ENCODE assay signal across 19 mouse cellular contexts in genomic region chr6:34899127-34899526, GRCm38 (mm10). TPM values are rescaled to one million over a fixed set of nuclear protein-coding genes. Genes with fewer than 3 reads are reported as not detected.
A peak's percentile ranks its signal among the peaks of the same experiment; 100 is the strongest.
DNase-seq lines count a peak whose midpoint lies in the region; ATAC-seq and TF ChIP-seq lines count a peak whose summit lies in the region.
"Had no signal": no experiment of that assay in that cellular context is flagged by ENCODE, and none has a peak within 500 bp of the region (broad histone marks: within the 10 kb centered on the region; RNA-seq: fewer than 3 reads in every experiment).

No protein-coding gene starts in this region.

- no peak for DNase-seq in heart, adult 9 months (ENCODE audit: low spot score in 2 of 2)
- no peak for DNase-seq in midbrain, postnatal 0 days (ENCODE audit: low spot score)
- peak; percentile 77 to 88 for DNase-seq in kidney, postnatal 25 days
- DNase-seq in yolk sac, embryonic 10.5 days (ENCODE audit: low spot score): peak; percentile 50
- no peak for DNase-seq in right cerebral cortex, postnatal 10 days (ENCODE audit: low spot score in 2 of 2)
- no peak for DNase-seq in left cerebral cortex, adult 2 months (ENCODE audit: extremely low spot score in 1 of 2, low spot score in 2 of 2)
- DNase-seq: cerebellum, adult 11 months; gastrocnemius, adult 2 months; lung, embryonic 14.5 days; right cerebral cortex, postnatal 4 days; thymus, postnatal 36 days had no signal

- H3K27ac ChIP-seq in heart, embryonic 13.5 days (replicated peaks): peak overlapping the region; percentile 72
- H3K27ac ChIP-seq in midbrain, embryonic 16.5 days (ENCODE audit: low read length): no peak overlapping the region
- no peak overlapping the region for H3K27ac ChIP-seq in midbrain, postnatal 0 days (ENCODE audit: low read depth, low read length)
- H3K27ac ChIP-seq in left cerebral cortex, adult 2 months: no peak overlapping the region
- H3K27ac ChIP-seq: embryonic facial prominence, embryonic 15.5 days; forebrain, embryonic 13.5 days; gastrocnemius, adult 2 months; hindbrain, embryonic 10.5 days had no signal

- no peak for TF ChIP-seq CTCF in midbrain, postnatal 0 days (IDR thresholded peaks at IDR 0.05)
- TF ChIP-seq CTCF in left cerebral cortex, adult 2 months (IDR thresholded peaks at IDR 0.05): no peak

- peaks cover 86% of the 10 kb centered on the region for H3K36me3 ChIP-seq in heart, embryonic 13.5 days
- peaks cover 21% of the 10 kb centered on the region for H3K36me3 ChIP-seq in midbrain, embryonic 16.5 days (ENCODE audit: control insufficient read depth, insufficient read depth, low read length)
- peaks cover 57% of the 10 kb centered on the region for H3K36me3 ChIP-seq in midbrain, postnatal 0 days (ENCODE audit: insufficient read depth, low read length)

- intact Hi-C loops in left cerebral cortex, adult 2 months (cut with DNase I): no loop called here

- no peak overlapping the region for H3K4me2 ChIP-seq in heart, embryonic 13.5 days
- H3K4me2 ChIP-seq in midbrain, embryonic 16.5 days (ENCODE audit: low read length): no peak overlapping the region
- no peak overlapping the region for H3K4me2 ChIP-seq in midbrain, postnatal 0 days (ENCODE audit: low read depth, low read length, poor library complexity, severe bottlenecking)
- H3K4me2 ChIP-seq: embryonic facial prominence, embryonic 15.5 days; forebrain, embryonic 13.5 days; lung, embryonic 14.5 days had no signal

- no peaks in the 10 kb centered on the region for H3K27me3 ChIP-seq in heart, embryonic 13.5 days (replicated peaks)
- no peaks in the 10 kb centered on the region for H3K27me3 ChIP-seq in midbrain, embryonic 16.5 days (ENCODE audit: control insufficient read depth, insufficient read depth, low read depth, low read length)
- no peaks in the 10 kb centered on the region for H3K27me3 ChIP-seq in midbrain, postnatal 0 days (ENCODE audit: insufficient read depth, low read length)
- H3K27me3 ChIP-seq: embryonic facial prominence, embryonic 15.5 days; forebrain, embryonic 13.5 days had no signal

- ATAC-seq in heart, embryonic 13.5 days (ENCODE audit: extremely low read depth, insufficient number of reproducible peaks, low FRiP score, low TSS enrichment): 0 out of 2 replicates have a peak, but pooled peaks have one; percentile 20
- ATAC-seq in midbrain, embryonic 16.5 days: 0 out of 2 replicates have a peak, but pooled peaks have one; percentile 36
- ATAC-seq in midbrain, postnatal 0 days (ENCODE audit: low FRiP score): no peak
- ATAC-seq: forebrain, embryonic 13.5 days had no signal

- H3K4me3 ChIP-seq in heart, embryonic 13.5 days: no peak overlapping the region
- H3K4me3 ChIP-seq in midbrain, embryonic 16.5 days (ENCODE audit: low read depth, low read length): no peak overlapping the region
- no peak overlapping the region for H3K4me3 ChIP-seq in midbrain, postnatal 0 days (ENCODE audit: low read depth, low read length)
- H3K4me3 ChIP-seq in left cerebral cortex, adult 2 months: no peak overlapping the region
- H3K4me3 ChIP-seq: embryonic facial prominence, embryonic 15.5 days; forebrain, embryonic 13.5 days; gastrocnemius, adult 2 months; hindbrain, embryonic 10.5 days; myocyte had no signal

- peaks cover 53% of the 10 kb centered on the region for H3K4me1 ChIP-seq in heart, embryonic 13.5 days
- no peaks in the 10 kb centered on the region for H3K4me1 ChIP-seq in midbrain, embryonic 16.5 days (ENCODE audit: control insufficient read depth, insufficient read depth, low read length)
- H3K4me1 ChIP-seq in midbrain, postnatal 0 days (ENCODE audit: insufficient read depth, low read length): no peaks in the 10 kb centered on the region
- H3K4me1 ChIP-seq: embryonic facial prominence, embryonic 15.5 days; forebrain, embryonic 13.5 days had no signal

- 41% methylated on average over 2 of the region's 2 CpGs for WGBS in heart, embryonic 13.5 days
- WGBS in midbrain, embryonic 16.5 days: 100% methylated on average over 2 of the region's 2 CpGs
- 95% methylated on average over 2 of the region's 2 CpGs for WGBS in midbrain, postnatal 0 days

- H3K9ac ChIP-seq in heart, embryonic 13.5 days: no peak overlapping the region
- no peak overlapping the region for H3K9ac ChIP-seq in midbrain, embryonic 16.5 days (ENCODE audit: low read depth, low read length)
- H3K9ac ChIP-seq in midbrain, postnatal 0 days (replicated peaks; ENCODE audit: low read length, poor library complexity, severe bottlenecking): no peak overlapping the region
- H3K9ac ChIP-seq: embryonic facial prominence, embryonic 15.5 days; forebrain, embryonic 13.5 days; lung, embryonic 14.5 days had no signal

- H3K9me3 ChIP-seq in heart, embryonic 13.5 days: no peaks in the 10 kb centered on the region
- no peaks in the 10 kb centered on the region for H3K9me3 ChIP-seq in midbrain, embryonic 16.5 days (replicated peaks; ENCODE audit: control insufficient read depth, low read length, poor library complexity, severe bottlenecking)
- H3K9me3 ChIP-seq in midbrain, postnatal 0 days (ENCODE audit: low read length): no peaks in the 10 kb centered on the region
- H3K9me3 ChIP-seq: embryonic facial prominence, embryonic 15.5 days; forebrain, embryonic 13.5 days; hindbrain, embryonic 10.5 days had no signal

RNA-seq across cellular contexts. Expression of gene Wdr91, which starts 11.5 kb away (rescaled TPM):
- 9.4 and 11.2 TPM in 2 replicates for polyA plus RNA-seq in heart, embryonic 13.5 days (2015; fragmentation: Nextera tagmentation; extraction: Ambion mirVana)
- 15.5 and 15.6 TPM in 2 replicates for polyA plus RNA-seq in midbrain, embryonic 16.5 days (2015; fragmentation: Nextera tagmentation; extraction: Ambion mirVana)
- 46.2 and 52.6 TPM in 2 replicates for total RNA-seq in midbrain, postnatal 0 days (2014; rRNA removed)
- 17.7 and 19.1 TPM in 2 replicates for polyA plus RNA-seq in midbrain, postnatal 0 days (2015; fragmentation: Nextera tagmentation; extraction: Ambion mirVana)
- 10 to 100 TPM; 29.3 to 30.7 TPM for total RNA-seq in left cerebral cortex, adult 2 months (2021)

RNA-seq across cellular contexts. Expression of gene Stra8, which starts 20.8 kb away (rescaled TPM):
- polyA plus RNA-seq in heart, embryonic 13.5 days (2015; fragmentation: Nextera tagmentation; extraction: Ambion mirVana): not detected in 2 replicates
- polyA plus RNA-seq in midbrain, embryonic 16.5 days (2015; fragmentation: Nextera tagmentation; extraction: Ambion mirVana): not detected in 2 replicates
- not detected in 2 replicates for total RNA-seq in midbrain, postnatal 0 days (2014; rRNA removed)
- not detected in 2 replicates for polyA plus RNA-seq in midbrain, postnatal 0 days (2015; fragmentation: Nextera tagmentation; extraction: Ambion mirVana)
- total RNA-seq in left cerebral cortex, adult 2 months (2021): not detected
- total RNA-seq: gastrocnemius, adult 2 months; left cerebral cortex, postnatal 10 days had no signal
- polyA plus RNA-seq: embryonic facial prominence, embryonic 15.5 days; forebrain, embryonic 13.5 days; hindbrain, embryonic 10.5 days; lung, embryonic 14.5 days; myocyte; stomach, embryonic 14.5 days had no signal

RNA-seq across cellular contexts. Expression of gene Cyren, which starts 21.3 kb away (rescaled TPM):
- 8.6 and 9.2 TPM in 2 replicates for polyA plus RNA-seq in heart, embryonic 13.5 days (2015; fragmentation: Nextera tagmentation; extraction: Ambion mirVana)
- 9.1 and 9.3 TPM in 2 replicates for polyA plus RNA-seq in midbrain, embryonic 16.5 days (2015; fragmentation: Nextera tagmentation; extraction: Ambion mirVana)
- total RNA-seq in midbrain, postnatal 0 days (2014; rRNA removed): 2.8 and 6.0 TPM in 2 replicates
- polyA plus RNA-seq in midbrain, postnatal 0 days (2015; fragmentation: Nextera tagmentation; extraction: Ambion mirVana): 4.8 and 4.9 TPM in 2 replicates
- 1 to 10 TPM; 5.6 to 7.2 TPM for total RNA-seq in left cerebral cortex, adult 2 months (2021)

RNA-seq across cellular contexts. Expression of gene Tmem140, which starts 36.2 kb away (rescaled TPM):
- 0.92 and 1.5 TPM in 2 replicates for polyA plus RNA-seq in heart, embryonic 13.5 days (2015; fragmentation: Nextera tagmentation; extraction: Ambion mirVana)
- 1.1 and 1.2 TPM in 2 replicates for polyA plus RNA-seq in midbrain, embryonic 16.5 days (2015; fragmentation: Nextera tagmentation; extraction: Ambion mirVana)
- 2.5 and 2.8 TPM in 2 replicates for total RNA-seq in midbrain, postnatal 0 days (2014; rRNA removed)
- 0.46 and 0.67 TPM in 2 replicates for polyA plus RNA-seq in midbrain, postnatal 0 days (2015; fragmentation: Nextera tagmentation; extraction: Ambion mirVana)
- total RNA-seq in left cerebral cortex, adult 2 months (2021): 1 to 10 TPM; 3.1 TPM

Comparison
In these comparisons a context has a peak if more than half of its experiments do, and no peak if none do; other contexts are left out.
1. DNase-seq: peak in kidney, postnatal 25 days (2 of 2) and yolk sac, embryonic 10.5 days (single experiment); none in heart, adult 9 months (0 of 2), midbrain, postnatal 0 days (single experiment), right cerebral cortex, postnatal 10 days (0 of 2) and left cerebral cortex, adult 2 months (0 of 2).